Mouse (Mus musculus): ENCODE measurements around the gene Klhdc2.

- TF ChIP-seq POLR2A (IDR thresholded peaks at IDR 0.05; ENCODE audit: borderline replicate concordance, extremely low read depth, low read depth, low read length) = no peak
- TF ChIP-seq CTCF (IDR thresholded peaks at IDR 0.05; ENCODE audit: insufficient read depth, low read length) = no peak
Measured at GRCm38 (mm10) chr12:69318431-69318830, 21.9 kb downstream of the Klhdc2 start.
